Mouse (Mus musculus) c-Kit-positive CD71-positive TER-119-negative erythroid progenitor cells, embryonic 14.5 days (primary cell): ENCODE data around the gene Hist1h1c.
A peak's percentile ranks its signal among the peaks of the same experiment; 100 is the strongest.
"Not testable (repeated sequence)": the region's sequence is repeated elsewhere in the genome, so short reads cannot be mapped to it uniquely, and the experiment has no call there.

Experiments used
- DNase-seq: peaks from one replicate; pipeline ENCODE4 v3.0.0-alpha.2; 2013; ENCODE audit warnings: low read depth

Hist1h1c gene

GRCm38 (mm10) chr13:23738677-23739068, at the start of gene Hist1h1c:
Gene Hist1h1c, plus strand, starts transcription at chr13:23738808.
- peak; percentile 83 for DNase-seq

- DNase-seq: no peak
Observed at GRCm38 (mm10) chr13:23688956-23689355, 49.7 kb upstream of the Hist1h1c start.

- no peak for DNase-seq
Observed at GRCm38 (mm10) chr13:23689459-23689858, 49.1 kb upstream of the Hist1h1c start.

GRCm38 (mm10) chr13:23693856-23694440, 44.7 kb upstream of the Hist1h1c start:
- no peak for DNase-seq

GRCm38 (mm10) chr13:23694956-23695355, 43.7 kb upstream of the Hist1h1c start:
- no peak for DNase-seq

- no peak for DNase-seq
Observed at GRCm38 (mm10) chr13:23695514-23695913, 43.1 kb upstream of the Hist1h1c start, which contains the start of gene Hist1h1t. Gene Hist1h1t, plus strand, starts transcription at chr13:23695814.

GRCm38 (mm10) chr13:23696061-23696474, 42.5 kb upstream of the Hist1h1c start:
- DNase-seq: no peak

GRCm38 (mm10) chr13:23697491-23698299, 40.9 kb upstream of the Hist1h1c start:
- DNase-seq: peak; percentile 91

GRCm38 (mm10) chr13:23698300-23698693, 40.3 kb upstream of the Hist1h1c start, which contains the start of gene Hist1h4c:
Gene Hist1h4c, minus strand, starts transcription at chr13:23698454.
- DNase-seq: peak; percentile 97

GRCm38 (mm10) chr13:23698996-23699395, 39.6 kb upstream of the Hist1h1c start:
- no peak for DNase-seq

GRCm38 (mm10) chr13:23699767-23700166, 38.8 kb upstream of the Hist1h1c start:
- no peak for DNase-seq

- DNase-seq: no peak
Observed at GRCm38 (mm10) chr13:23700786-23701520, 37.7 kb upstream of the Hist1h1c start.

GRCm38 (mm10) chr13:23702220-23702619, 36.4 kb upstream of the Hist1h1c start:
- no peak for DNase-seq

- not testable (repeated sequence) for DNase-seq
Observed at GRCm38 (mm10) chr13:23702801-23703200, 35.8 kb upstream of the Hist1h1c start.

GRCm38 (mm10) chr13:23705751-23706356, 32.8 kb upstream of the Hist1h1c start:
- no peak for DNase-seq

- DNase-seq: no peak
Observed at GRCm38 (mm10) chr13:23706771-23707170, 31.8 kb upstream of the Hist1h1c start.

- no peak for DNase-seq
Observed at GRCm38 (mm10) chr13:23708041-23708440, 30.6 kb upstream of the Hist1h1c start.

GRCm38 (mm10) chr13:23708654-23709053, 30.0 kb upstream of the Hist1h1c start:
- no peak for DNase-seq

- no peak for DNase-seq
Observed at GRCm38 (mm10) chr13:23709714-23710373, 28.8 kb upstream of the Hist1h1c start.

GRCm38 (mm10) chr13:23710374-23711089, 28.1 kb upstream of the Hist1h1c start, which contains the start of gene Hfe:
Gene Hfe, minus strand, starts transcription at chr13:23710854.
- DNase-seq: no peak
